Mouse (Mus musculus) CD8-positive naive resting alpha-beta T cell, adult 2 months (primary cell): ENCODE measurements around the gene Tbxa2r.

Experiments
- DNase-seq, 2 experiments: peaks; one replicate each; pipeline ENCODE4 v3.0.0; 2022; ENCODE audit warnings: low read depth in 2 of 2, low spot score in 2 of 2

Gene Tbxa2r

DNA sequence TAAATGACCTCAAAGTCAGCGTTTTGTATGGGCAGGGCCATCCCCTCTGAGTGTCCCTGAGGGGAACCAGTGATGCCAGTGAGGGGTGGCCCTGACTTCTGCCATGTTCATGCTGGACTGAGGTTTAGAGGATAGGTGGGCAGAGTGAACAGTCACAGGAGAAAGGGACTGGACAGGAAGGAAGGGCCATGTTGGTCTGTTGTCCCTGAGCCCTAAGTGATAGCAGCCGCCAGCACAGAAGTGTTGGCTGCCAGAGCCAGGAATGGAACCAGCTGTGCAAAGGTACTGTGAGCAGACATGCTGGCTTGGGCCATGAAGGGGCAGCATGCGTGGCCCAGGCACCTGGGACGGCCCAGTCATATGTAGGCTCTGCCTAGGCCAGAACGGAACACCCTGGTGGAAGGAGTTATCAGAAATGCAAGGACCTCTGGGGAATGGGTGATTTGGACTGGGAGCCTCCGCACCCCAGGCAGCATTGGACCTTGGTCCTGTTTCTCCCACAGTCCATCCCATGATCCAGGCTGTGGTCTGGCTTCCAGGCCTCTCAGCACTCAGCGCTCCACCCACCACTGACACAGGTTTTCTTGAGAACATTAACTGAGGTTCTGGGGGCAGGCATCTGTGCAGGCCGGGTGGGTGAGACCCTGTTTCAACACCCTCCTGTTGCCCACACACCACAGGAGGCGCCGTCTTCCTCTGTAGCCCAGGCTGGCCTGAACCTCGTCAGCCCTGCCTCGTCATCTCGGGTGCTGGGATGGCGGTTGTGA lies 28.8 kb upstream of the Tbxa2r start:
- no peak for DNase-seq

DNA sequence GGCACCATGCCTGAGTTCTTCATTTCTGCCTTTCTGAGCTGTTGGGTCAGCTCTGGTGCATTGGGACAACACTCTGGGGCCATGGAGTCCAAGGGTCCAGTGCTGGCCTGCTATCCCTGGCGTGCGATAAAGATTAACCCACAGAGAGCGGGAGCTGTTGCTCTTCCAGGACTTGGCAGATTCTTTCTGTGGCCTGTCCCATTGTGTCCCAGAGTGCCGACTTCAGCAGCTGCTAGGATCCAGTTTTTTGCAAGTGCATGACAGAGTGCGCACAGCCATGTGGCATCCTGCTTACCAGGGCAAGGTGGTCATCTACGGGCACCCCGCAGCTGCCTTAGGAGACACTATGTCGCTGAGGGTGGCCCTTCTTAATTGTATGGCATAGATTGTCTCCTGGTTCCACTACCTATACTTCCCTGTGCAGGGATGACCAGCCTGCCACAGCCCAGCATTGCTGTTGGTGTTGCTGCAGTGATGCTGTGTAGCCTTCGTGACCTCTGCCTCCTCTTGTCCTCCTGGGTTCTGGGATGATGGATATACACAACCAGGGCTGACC lies 28.1 kb upstream of the Tbxa2r start:
- DNase-seq, result no peak

DNA sequence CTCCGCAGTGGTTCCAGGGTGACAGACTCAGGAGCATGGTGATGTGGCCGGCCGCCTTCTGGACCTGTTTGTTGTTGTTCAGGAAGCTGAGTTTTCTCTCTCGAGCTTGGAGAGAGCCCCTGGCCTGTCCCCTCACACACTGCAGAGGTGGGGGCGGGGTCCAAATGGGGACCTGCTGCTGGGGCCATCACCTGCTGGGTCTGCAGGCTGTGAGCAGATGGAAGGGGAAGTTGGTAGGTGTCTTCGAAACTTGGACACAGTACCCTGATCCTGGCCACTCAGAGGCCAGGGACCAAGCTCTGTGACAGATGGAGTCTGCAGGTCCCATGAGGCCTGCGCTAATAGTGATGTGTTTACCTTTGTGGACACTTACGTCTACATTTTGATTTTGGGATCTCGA lies 27.2 kb upstream of the Tbxa2r start:
- DNase-seq, result no peak

DNA sequence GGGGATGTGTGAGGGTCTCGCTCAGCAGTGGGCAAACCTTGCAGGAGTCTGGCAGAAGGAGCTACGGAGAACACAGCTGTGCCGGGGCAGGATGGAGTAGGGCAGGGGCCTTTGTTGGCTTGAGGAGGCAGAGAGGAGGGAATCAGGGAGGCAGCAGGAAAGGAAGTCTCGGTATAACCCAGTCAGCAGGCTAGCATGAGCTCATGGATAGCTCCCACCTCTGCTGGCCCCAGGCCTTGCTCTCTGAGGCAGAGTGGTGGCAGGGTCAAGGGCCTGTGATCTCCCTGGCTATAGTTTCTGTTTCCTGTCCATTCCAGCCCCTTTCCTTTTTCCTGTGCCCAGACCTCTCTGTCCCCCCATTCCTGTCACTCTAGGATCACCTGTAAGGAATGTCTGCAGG lies 26.2 kb upstream of the Tbxa2r start:
- DNase-seq, result no peak

DNA sequence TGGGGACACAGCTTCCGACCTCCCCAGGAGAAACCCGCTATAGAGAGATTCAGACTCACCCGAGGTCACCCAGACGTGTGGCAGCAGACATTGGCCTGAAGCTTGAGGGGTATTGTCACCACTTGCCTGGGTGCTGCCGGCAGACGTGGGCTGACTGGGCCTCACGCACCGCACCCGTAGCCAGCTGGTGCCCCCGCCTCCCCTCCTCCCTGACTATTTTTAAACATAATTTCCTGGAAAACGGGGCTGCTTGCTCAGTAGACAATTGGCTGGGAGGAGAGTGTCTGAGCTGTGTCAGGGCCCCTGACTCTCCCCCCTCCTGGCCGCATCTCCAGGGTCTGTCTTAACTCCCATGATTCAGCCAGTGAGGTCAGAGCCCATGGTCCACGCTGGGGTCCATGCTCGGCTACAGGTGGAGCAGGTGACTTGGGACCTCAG lies 25.7 kb upstream of the Tbxa2r start:
- DNase-seq, result no peak

DNA sequence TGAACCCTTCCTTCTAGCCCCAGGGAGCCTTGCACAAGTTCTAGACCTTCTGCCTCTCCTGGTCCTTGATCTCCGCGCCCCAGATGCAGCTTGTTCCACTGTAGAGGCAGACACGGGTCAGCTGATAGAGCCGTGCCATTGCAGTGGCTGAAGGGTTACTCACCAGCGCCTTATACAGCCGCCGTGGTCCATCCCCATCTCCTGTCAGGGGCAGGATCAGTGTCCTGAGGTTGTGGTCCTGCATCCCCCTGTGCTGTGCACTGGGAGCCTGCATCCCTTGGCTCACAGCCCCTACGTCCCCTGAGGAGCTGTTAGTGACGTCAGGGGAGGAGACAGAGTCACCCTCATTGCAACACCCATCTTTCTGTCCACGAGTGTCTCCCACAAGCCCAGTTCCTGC lies 25.3 kb upstream of the Tbxa2r start:
- no peak for DNase-seq

DNA sequence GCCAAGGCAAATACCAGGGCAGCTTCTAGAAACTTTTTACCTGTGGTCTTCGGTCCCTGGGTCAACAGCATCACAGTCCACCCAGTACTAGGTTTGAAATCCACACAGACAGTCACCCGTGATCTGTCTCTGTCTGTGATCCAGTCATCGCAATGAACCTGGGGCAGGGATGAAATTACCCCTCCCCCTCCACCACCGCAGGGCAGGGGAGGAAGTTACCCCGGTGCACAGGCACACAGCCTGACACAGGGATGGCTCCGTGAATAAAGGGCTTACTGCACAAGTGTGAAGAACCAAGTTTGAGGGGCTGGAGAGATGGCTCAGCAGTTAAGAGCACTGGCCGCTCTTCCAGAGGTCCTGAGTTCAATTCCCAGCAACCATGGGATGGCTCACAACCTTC lies 24.8 kb upstream of the Tbxa2r start:
- DNase-seq, result peak in 1 of 2 experiments; percentile 42

DNA sequence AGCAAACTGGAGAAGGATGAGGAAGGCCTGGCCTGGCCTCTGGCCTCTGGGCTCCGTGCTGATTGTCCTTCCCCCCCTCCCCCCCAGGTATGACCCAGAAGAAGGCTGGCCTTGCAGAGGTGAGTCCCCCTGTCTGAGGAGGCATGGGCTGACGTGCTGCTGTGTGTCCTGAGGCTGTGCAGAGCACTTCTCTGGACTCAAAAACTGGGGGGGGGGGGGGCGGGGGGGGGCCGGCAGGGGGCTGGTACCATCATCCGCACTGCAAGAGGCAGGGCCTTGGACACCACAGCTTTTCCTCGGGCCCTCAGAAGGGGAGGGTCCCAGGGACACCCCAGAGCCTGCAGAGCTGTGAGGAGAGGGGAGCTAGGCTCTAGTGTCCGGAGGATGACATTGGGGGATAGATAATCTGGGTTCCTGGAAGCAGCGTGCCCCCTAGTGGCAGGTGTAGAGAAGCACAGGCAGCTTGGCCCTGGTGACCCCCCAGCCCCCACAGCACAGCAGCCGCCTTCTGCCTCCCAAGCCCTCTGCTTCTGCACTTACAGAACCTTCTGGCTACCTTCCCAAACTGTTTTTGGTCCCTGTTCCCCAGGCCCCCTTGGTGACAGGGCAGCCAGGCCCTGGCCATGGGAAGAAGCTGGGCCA lies 23.8 kb upstream of the Tbxa2r start:
- peak; percentile 62 to 69 for DNase-seq

DNA sequence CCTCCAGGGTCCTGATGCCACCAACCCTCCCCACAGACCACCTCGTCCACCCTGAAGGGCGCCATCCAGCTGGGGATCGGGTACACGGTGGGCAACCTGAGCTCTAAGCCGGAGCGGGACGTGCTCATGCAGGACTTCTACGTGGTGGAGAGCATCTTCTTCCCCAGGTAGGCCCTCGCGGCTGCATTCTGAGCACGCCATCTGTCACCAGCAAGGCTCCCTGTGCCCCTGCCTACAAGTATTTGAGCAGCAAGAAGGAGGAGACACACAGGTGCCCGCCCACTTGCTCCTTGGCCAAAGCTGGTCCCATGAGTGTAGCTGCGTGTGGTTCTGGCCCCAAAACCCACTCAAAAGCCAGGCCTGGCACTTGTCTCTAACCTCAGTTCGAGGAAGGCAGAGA lies 22.9 kb upstream of the Tbxa2r start:
- DNase-seq, result no peak

DNA sequence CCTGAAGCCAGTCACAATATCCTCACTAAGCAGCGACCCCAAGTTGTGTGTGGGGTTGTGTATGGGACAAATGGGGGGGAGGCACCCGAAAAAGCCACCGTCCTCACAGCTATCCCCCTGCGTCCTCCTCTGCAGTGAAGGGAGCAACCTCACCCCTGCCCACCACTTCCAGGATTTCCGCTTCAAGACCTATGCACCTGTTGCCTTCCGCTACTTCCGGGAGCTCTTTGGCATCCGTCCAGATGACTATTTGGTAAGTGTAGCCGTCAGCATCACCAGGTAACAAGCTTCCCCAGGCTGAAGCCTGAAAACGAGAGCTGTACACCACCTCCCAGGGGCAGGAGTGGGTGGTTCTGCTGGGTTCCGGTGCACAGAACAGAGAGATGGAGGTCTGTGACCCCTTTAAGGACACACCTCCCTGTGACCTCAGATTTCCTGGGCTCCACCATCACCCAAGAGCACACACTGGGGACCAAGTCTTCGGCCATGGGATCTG lies 22.3 kb upstream of the Tbxa2r start:
- no peak for DNase-seq

DNA sequence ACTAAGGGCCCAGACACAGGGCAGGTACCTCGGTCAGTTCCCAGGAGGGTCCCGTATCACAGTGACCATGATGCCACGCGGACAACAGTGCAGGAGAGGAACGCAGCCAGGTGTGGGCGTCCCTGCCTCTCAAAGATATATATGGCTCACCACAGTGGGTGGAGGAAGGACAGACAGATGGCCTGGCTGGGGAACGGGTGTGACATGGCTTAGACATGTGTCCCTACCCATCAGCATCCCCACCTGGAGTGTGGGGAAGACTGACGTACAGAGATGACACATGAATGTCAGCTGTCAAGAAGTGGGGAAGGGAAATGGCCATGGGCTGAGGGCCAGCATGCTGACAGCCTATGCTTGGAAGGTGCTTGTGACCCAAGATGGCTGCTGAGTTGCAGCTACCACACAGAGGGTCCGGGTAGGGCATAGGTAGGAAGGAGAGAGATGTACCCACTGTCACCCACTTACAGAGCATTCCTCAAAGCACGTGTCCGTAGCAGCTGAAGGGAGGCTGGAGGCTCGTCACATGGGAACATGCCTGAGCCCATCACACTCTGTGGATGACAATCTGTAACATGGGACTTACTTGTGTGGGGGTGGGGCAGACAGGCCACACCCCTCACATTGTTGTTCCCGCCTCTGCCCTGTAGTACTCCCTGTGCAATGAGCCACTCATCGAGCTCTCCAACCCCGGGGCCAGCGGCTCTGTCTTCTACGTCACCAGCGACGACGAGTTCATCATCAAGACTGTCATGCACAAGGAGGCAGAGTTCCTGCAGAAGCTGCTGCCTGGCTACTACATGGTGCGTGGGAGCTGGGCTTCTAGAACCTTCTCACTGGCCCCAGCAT lies 21.5 kb upstream of the Tbxa2r start:
- no peak for DNase-seq

DNA sequence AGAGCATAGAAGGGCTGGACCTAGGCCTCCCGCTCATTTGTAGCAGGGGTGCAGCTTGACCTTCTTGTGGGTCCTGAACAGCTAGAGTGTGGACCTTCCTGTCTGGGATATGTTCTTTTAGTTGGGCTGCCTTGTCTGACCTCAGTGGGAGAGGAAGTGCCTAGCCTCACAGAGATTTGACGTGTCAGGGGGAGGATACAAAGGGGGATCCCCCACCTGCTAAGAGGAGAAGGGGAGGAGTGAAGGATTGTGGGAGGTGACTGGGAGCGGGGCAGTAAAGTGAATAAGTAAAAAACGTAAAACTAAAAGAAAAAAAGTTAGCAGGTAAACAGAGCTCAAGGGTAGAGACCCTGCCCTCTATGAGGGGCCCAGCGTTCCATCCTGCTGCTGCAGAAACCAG lies 19.0 kb upstream of the Tbxa2r start:
- DNase-seq, result no peak

DNA sequence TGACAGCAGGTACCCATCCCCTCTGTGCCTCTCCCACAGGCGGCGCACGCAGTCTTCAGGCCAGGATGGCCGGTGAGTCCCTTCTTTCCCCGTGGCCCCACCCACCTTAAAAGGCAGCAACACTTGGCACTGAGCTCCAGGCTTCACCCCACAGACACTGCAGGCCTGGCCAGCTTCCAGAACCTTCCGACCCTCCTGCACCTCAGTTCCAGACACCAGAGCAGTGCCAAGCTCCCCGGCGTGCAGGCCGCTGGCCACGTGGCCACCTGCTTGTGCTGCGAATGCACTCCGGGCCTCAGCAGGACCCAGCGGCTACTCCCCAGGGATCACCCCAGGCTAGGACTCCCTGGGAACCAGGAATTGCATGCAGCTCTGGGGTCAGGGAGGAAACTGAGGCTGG lies 14.9 kb upstream of the Tbxa2r start:
- DNase-seq, result no peak

DNA sequence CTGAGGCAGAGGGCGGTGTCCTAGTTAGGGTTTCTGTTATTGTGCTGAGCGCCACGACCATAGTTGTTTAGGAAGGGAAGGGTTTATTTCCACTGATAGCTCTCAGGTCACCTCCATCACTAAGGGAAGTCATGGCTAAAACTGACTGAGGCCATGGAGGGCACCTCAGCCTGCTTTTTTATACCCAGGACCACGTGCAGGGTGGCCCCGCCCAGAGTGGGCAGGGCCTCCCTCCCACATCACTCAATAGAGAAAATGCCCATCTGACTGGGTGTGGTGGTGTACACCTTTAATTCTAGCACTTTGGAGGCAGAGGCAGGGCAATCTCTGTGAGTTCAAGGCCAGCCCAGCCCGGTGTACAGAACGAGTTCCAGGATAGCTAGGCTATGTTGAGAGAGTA lies 14.3 kb upstream of the Tbxa2r start:
- DNase-seq, result no peak

DNA sequence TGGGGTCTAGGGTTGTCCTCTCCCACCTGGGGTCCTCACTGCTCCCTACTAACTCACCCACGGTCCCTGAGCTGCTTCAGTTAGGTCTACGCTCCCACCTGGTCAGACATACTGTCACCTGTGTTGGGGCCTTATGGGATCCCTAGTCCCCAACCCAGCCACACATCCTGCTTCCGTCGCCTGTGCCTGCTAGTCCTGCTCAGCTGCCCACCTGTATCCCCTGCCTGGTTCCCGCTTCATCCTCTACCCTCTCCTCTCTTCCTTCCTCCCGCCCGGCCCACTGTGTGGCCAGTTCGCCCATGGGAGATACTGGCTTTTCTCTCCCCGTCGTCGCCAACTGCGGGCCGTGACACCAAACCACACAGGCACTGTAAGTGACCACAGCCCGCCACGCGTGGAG lies 12.9 kb upstream of the Tbxa2r start:
- DNase-seq, result no peak

DNA sequence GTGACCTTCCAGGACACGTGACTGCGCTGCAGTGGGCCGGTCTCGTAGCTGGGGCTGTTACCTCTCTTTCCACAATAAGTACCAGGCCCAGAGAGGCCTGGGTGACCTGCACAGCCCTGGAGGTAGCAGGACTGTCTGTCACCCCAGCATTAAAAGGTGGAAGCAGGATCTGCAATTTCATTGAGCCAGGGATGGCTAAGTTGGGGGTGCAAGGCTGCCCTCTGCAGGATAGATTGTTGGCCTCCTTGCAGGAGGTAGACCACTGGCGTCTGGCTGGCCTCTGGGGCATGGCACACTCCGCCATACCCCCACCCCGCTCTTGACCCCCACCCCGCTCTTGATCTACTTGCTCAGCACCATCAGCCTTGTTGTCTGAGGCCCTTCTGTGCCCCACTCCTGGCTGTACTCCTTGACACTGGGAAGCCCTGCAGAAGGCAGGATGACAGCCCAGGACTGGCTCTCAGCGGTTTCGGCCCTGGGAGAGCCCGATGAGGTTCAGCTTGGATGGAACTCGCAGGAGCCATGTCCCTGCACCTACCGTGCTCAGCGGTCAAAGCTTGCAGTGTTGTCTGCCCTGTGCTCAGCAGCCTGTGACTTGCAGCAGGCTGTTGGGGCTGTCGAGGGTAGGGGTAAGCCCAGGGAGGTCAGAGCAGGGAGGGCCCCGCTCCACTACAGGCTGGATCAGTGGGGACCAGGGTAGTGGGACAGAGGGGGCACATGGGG lies 12.0 kb upstream of the Tbxa2r start:
- DNase-seq, result no peak

DNA sequence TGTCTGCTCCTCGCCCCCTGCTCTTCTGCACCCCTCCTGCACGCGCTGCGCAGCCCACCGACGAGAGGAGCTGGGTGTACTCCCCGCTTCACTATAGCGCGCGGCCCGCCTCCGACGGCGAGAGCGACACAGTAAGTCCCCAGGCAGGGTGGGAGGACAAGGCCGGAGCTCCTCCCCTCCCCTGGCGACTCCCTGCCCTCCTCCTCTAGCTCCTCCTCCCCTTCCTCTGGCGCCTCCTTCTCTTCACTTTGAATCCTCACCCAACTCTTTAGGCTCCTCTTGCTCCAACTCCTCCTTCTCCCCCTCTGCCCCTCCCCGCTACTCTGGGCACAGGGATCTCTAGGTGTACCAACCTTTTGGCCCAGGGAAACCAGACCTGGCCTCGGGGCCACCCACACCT lies 11.3 kb upstream of the Tbxa2r start:
- no peak for DNase-seq

DNA sequence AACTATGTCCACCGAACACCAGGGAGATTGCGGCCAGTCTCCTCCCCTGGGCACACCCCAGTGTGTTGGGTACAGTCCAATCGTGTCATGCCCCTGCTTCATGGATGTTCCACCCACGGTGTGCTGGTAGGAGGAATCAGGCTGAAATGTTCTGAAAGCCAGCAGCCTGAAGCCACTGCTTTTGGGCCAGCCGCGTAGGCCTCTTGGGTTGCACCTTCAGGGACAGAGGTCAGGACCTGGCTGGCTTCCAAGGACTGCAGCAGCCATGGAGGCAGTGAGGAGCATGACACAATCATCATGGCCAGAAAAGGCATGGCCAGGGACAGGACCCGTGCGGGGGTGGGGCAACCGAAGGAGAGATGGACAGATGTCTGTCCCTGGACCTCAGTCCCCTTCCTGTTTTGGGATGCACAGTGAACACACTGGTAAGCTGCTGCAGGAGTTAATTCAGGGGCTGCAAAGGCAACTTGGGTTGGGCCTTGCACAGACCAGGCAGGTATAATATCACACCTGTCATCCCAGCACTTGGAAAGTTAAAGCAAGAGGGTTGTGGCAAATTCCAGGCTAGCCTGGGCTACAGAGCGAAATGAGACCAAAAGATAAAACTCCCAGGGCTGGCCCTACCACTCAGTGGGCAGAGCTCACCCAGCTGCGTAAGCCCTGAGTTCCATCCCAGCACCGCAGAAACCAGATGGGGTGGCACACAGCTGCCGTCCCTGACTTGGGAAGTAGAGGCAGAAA lies 9.8 kb upstream of the Tbxa2r start:
- DNase-seq, result no peak

DNA sequence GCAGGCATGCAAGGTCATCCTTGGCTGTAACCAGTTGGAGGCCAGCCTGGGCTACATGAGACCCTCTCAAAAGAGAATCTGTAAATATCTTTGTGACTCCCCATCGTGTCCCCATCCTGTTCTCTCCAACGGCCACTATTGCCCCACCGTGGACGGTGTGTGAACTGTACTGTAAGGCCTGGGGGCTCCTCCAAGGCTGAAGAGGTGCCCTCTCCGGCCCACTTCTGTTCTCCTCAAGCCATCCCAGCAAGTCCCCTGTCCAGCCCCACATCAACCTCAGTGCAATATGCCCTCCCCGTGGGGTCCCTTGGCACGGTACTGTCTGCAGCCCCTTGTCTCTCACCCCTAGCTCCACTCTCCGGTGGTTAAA lies 9.2 kb upstream of the Tbxa2r start:
- DNase-seq, result peak in 1 of 2 experiments; percentile 31
